Mouse (Mus musculus) brain, adult 10 weeks (tissue): Measurements from ENCODE around the gene Siah1b. TPM values are rescaled to one million over a fixed set of nuclear protein-coding genes. Genes with fewer than 3 reads are reported as not detected.

Experiments used
- polyA plus RNA-seq: library from polyadenylated mRNA; stranded (reverse); fragments of 350-450 nt; fragmentation: Illumina TruSeq; extraction: RNeasy Lipid Tissue Mini Kit (QIAGEN cat#74804); gene quantifications from one replicate; pipeline ENCODE4 v1.2.3, GENCODE M21; 2015; ENCODE audit warnings: low read depth, low replicate concordance

Siah1b gene
- polyA plus RNA-seq = 6.7 TPM

DNA sequence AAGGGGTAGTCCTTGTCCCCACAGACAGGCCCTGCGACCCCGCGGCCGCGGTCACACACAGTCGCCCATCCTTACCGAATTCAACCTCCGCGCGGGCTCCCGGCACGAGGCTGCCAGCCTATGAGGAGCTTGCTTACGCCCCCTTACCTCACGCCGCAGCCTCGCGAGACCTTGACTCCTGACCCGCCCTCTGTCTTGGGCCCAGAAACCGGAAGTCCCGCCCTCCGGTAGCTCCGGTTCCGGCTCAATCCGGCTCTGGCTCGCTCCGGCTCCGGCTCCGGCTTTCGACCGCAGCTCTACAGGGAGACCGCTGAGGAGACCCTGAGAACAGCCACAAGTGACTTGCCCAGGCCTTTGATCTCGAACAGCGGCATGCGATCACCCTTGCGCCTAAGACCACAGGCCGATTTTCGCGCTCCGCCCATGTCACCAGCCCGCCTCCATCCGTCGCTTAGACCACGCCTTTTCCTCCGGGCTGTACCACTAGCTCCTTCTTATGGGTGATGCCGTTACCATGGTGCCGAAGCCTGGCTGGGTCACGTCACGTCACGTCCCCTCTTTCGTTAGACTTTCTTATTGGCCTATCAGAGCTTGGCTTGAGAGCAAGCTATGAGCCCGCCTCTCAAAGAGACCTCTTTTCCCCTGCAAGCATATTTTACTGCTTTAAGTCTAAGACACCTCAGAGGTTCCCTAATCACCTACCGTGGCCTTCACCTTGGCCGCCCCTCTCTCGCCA is at the start of gene Siah1b:
Gene Siah1b, minus strand, starts transcription at position 454 of the 736 bp plus-strand sequence.

DNA sequence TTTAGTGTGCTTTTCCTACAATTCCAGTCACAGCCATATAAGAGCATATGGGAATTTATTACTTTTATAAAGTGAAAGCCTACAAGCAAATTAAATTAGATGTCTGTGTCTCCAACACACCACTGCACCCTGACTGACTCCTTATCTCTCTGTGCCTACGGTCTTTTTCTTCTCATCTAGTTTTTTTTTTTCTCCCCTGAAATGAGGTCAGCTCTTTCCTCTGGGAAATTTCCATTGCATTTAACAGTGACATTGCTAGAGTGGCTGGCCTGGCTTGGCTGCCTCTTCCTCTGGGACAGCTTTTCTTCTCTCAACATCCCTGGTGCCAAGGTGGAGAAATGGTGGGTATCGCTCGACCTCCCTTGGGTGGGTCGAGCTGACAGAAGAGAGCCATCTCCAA is 12.3 kb upstream of the Siah1b start, which contains the start of gene Cltrn:
Gene Cltrn, plus strand, starts transcription at position 249 of the 400 bp plus-strand sequence.

DNA sequence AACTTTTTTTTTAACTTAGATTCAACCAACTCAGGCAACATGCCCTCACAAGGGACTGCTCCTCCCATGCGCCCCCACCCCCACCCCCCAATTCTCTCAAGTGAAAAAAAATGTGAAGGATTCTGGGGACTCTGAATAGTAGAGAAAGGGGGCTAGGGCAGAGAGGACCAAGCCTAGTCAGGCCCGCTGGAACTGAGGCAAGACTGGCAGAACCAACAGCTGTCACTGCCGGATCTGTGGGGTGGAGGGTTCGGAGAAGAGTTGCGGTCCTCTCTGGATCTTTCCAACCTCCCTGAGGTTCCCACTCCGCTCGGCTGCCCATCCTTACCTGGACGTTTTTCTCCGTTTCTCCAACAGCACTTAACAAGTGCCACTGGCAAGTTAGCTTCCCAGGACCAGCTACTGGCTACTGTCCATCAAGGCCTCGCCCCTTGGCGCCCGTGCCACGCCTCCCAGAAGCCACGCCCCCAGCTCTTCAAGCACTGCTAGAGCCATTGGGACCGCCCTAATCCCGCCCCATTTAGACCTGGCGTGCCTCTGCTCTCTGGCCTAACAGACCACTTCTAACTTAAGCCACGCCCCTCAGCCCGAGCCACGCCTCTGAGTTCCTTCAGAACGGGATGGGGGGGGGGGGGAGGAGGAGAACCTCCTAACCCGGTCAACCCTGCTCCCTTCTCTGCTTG is 48.5 kb downstream of the Siah1b start, which contains the start of gene Car5b:
Gene Car5b, minus strand, starts transcription at position 391 of the 683 bp plus-strand sequence.

Other genes starting within 250 kb of the Siah1b start
- 65.9 TPM for gene Ap1s2, start 167.5 kb downstream of the Siah1b start, polyA plus RNA-seq
- gene Zrsr2, start 117.8 kb downstream of the Siah1b start, polyA plus RNA-seq = 41.9 TPM
- gene Car5b, start 48.5 kb downstream of the Siah1b start, polyA plus RNA-seq = 2.4 TPM
- gene Cltrn, start 12.3 kb upstream of the Siah1b start, polyA plus RNA-seq = 1.1 TPM
- gene Ace2, start 62.8 kb upstream of the Siah1b start, polyA plus RNA-seq = 1.6 TPM
- 1.5 TPM for gene Bmx, start 181.7 kb upstream of the Siah1b start, polyA plus RNA-seq
- 7.8 TPM for gene Pir, start 192.9 kb upstream of the Siah1b start, polyA plus RNA-seq